Mouse (Mus musculus) limb, embryonic 11.5 days (tissue): ENCODE measurements at regions not wholly inside any gene's neighbourhood (a gene's known extent, or its start where the extent isn't known, plus 50 kb on each side); places are given as distances from the start of the nearest gene placed in this dataset.

ENCODE experiments used
- ATAC-seq: fragments of 200-750 bp; cut with Nextera tagmentation; 2 replicates; pipeline ENCODE4 v1.8.0; 2017; ENCODE audit warnings: low read depth; ENCODE audit not compliant: insufficient number of reproducible peaks, low FRiP score, low TSS enrichment
- DNase-seq: peaks from one replicate; pipeline ENCODE4 v3.0.0-alpha.2; 2015; ENCODE audit warnings: low spot score
- H3K27ac ChIP-seq: fragments of 300-500 bp; sonication (generic); replicated peaks from 2 replicates; pipeline ENCODE4 v1.5.1; 2014; ENCODE audit warnings: low read depth, mild to moderate bottlenecking, low read length
- H3K27me3 ChIP-seq: fragments of 300-500 bp; sonication (generic); 2 replicates; pipeline ENCODE4 v1.6.1; 2014; ENCODE audit warnings: mild to moderate bottlenecking, low read length, mixed read lengths; ENCODE audit not compliant: control insufficient read depth, insufficient read depth
- H3K36me3 ChIP-seq: fragments of 300-500 bp; sonication (generic); 2 replicates; pipeline ENCODE4 v1.6.1; 2014; ENCODE audit warnings: mild to moderate bottlenecking, low read length, moderate library complexity, mixed read lengths; ENCODE audit not compliant: control insufficient read depth, insufficient read depth
- H3K4me1 ChIP-seq: fragments of 300-500 bp; sonication (generic); 2 replicates; pipeline ENCODE4 v1.6.1; 2014; ENCODE audit warnings: low read length, mixed read lengths; ENCODE audit not compliant: control insufficient read depth, insufficient read depth
- H3K4me2 ChIP-seq: fragments of 300-500 bp; sonication (generic); 2 replicates; pipeline ENCODE4 v1.6.1; 2014; ENCODE audit warnings: low read depth, mild to moderate bottlenecking, moderate library complexity; ENCODE audit not compliant: severe bottlenecking
- H3K4me3 ChIP-seq: fragments of 300-500 bp; sonication (generic); 2 replicates; pipeline ENCODE4 v1.5.1; 2014; ENCODE audit warnings: low read depth, low read length
- H3K9ac ChIP-seq: fragments of 300-500 bp; sonication (generic); 2 replicates; pipeline ENCODE4 v1.6.1; 2014; ENCODE audit warnings: mild to moderate bottlenecking, low read length
- H3K9me3 ChIP-seq: fragments of 300-500 bp; sonication (generic); 2 replicates; pipeline ENCODE4 v1.6.1; 2016; ENCODE audit warnings: low read length; ENCODE audit not compliant: control insufficient read depth
- WGBS: fragments of 180-500 bp; shearing (Covaris S2); extraction: QIAGEN DNeasy Blood & Tissue Kit; methylation state at CpG from one replicate; pipeline ENCODE4 v1.1.7; 2014; 5-methylcytosine and 5-hydroxymethylcytosine counted together

- no peak for DNase-seq
- Histone ChIP-seq H3K36me3 (no peaks in the 10 kb centered on the region), H3K9ac (no peak overlapping the region), H3K27me3 (no peaks in the 10 kb centered on the region), H3K4me1 (no peaks in the 10 kb centered on the region), H3K4me2 (no peak overlapping the region), H3K27ac (no peak overlapping the region), H3K4me3 (no peak overlapping the region), H3K9me3 (no peaks in the 10 kb centered on the region)
- no peak for ATAC-seq
- 84% methylated on average over 8 of the region's 8 CpGs for WGBS
Observed at GRCm38 (mm10) chr5:141115963-141116362, 115.6 kb upstream of the Card11 start.

GRCm38 (mm10) chr5:141125870-141126269 lies 115.4 kb upstream of the Sdk1 start:
- Histone ChIP-seq H3K9me3 (no peaks in the 10 kb centered on the region), H3K27me3 (no peaks in the 10 kb centered on the region), H3K9ac (no peak overlapping the region), H3K36me3 (no peaks in the 10 kb centered on the region), H3K27ac (no peak overlapping the region), H3K4me2 (no peak overlapping the region), H3K4me1 (no peaks in the 10 kb centered on the region), H3K4me3 (no peak overlapping the region)
- ATAC-seq = no peak
- no peak for DNase-seq
- 87% methylated on average over 7 of the region's 7 CpGs for WGBS

- no peaks in the 10 kb centered on the region for H3K36me3 ChIP-seq
- no peaks in the 10 kb centered on the region for H3K4me1 ChIP-seq
- no peak for ATAC-seq
- DNase-seq = no peak
- H3K4me3 ChIP-seq = no peak overlapping the region
- H3K9me3 ChIP-seq = no peaks in the 10 kb centered on the region
- no peak overlapping the region for H3K9ac ChIP-seq
- no peak overlapping the region for H3K4me2 ChIP-seq
- no peaks in the 10 kb centered on the region for H3K27me3 ChIP-seq
- no peak overlapping the region for H3K27ac ChIP-seq
- 88% methylated on average over 7 of the region's 7 CpGs for WGBS
Observed at GRCm38 (mm10) chr5:141126536-141126935, 114.8 kb upstream of the Sdk1 start.

- no peak for DNase-seq
- Histone ChIP-seq H3K4me3 (no peak overlapping the region), H3K36me3 (no peaks in the 10 kb centered on the region), H3K27ac (no peak overlapping the region), H3K9me3 (no peaks in the 10 kb centered on the region), H3K4me2 (no peak overlapping the region), H3K9ac (no peak overlapping the region), H3K4me1 (no peaks in the 10 kb centered on the region), H3K27me3 (no peaks in the 10 kb centered on the region)
- 80% methylated on average over 1 of the region's 1 CpGs for WGBS
- no peak for ATAC-seq
Observed at GRCm38 (mm10) chr5:141131036-141131435, 110.3 kb upstream of the Sdk1 start.

GRCm38 (mm10) chr5:141131906-141132305 lies 109.4 kb upstream of the Sdk1 start:
- H3K27me3 ChIP-seq = no peaks in the 10 kb centered on the region
- no peak overlapping the region for H3K9ac ChIP-seq
- H3K4me2 ChIP-seq = no peak overlapping the region
- WGBS = 45% methylated on average over 9 of the region's 9 CpGs
- H3K4me3 ChIP-seq = no peak overlapping the region
- no peaks in the 10 kb centered on the region for H3K9me3 ChIP-seq
- DNase-seq = no peak
- H3K4me1 ChIP-seq = 0 out of 2 replicates have a peak, but pooled peaks cover 2% of the 10 kb centered on the region
- no peaks in the 10 kb centered on the region for H3K36me3 ChIP-seq
- ATAC-seq = no peak
- H3K27ac ChIP-seq = no peak overlapping the region

GRCm38 (mm10) chr5:141136239-141136638 lies 105.1 kb upstream of the Sdk1 start:
- 38% methylated on average over 4 of the region's 4 CpGs for whole genome bisulfite sequencing
- Histone ChIP-seq H3K36me3 (no peaks in the 10 kb centered on the region), H3K9ac (no peak overlapping the region), H3K27me3 (no peaks in the 10 kb centered on the region), H3K4me3 (no peak overlapping the region), H3K27ac (no peak overlapping the region), H3K4me2 (no peak overlapping the region), H3K9me3 (no peaks in the 10 kb centered on the region), H3K4me1 (peaks cover 14% of the 10 kb centered on the region; the same call in 1 of the 2 replicates)
- no peak for ATAC-seq
- no peak for DNase-seq

GRCm38 (mm10) chr5:141137716-141138115 lies 103.6 kb upstream of the Sdk1 start:
- H3K36me3 ChIP-seq = no peaks in the 10 kb centered on the region
- H3K9ac ChIP-seq = no peak overlapping the region
- H3K4me1 ChIP-seq = peaks cover 14% of the 10 kb centered on the region; the same call in 1 of the 2 replicates
- no peaks in the 10 kb centered on the region for H3K27me3 ChIP-seq
- no peak for ATAC-seq
- WGBS = 92% methylated on average over 3 of the region's 3 CpGs
- H3K27ac ChIP-seq = no peak overlapping the region
- no peak overlapping the region for H3K4me2 ChIP-seq
- no peak overlapping the region for H3K4me3 ChIP-seq
- no peaks in the 10 kb centered on the region for H3K9me3 ChIP-seq
- no peak for DNase-seq

GRCm38 (mm10) chr5:141138771-141139360 lies 102.4 kb upstream of the Sdk1 start:
- Histone ChIP-seq H3K4me3 (no peak overlapping the region), H3K4me1 (peaks cover 14% of the 10 kb centered on the region; the same call in 1 of the 2 replicates), H3K9me3 (no peaks in the 10 kb centered on the region), H3K27ac (peak overlapping the region; percentile 55; the same call in 1 of the 2 replicates), H3K36me3 (no peaks in the 10 kb centered on the region), H3K4me2 (0 out of 2 replicates have a peak overlapping the region, but pooled peaks have one; percentile 12), H3K9ac (0 out of 2 replicates have a peak overlapping the region, but pooled peaks have one; percentile 22), H3K27me3 (no peaks in the 10 kb centered on the region)
- no peak for ATAC-seq
- no peak for DNase-seq
- WGBS = 49% methylated on average over 12 of the region's 12 CpGs
